In genomic region chr1:37329831-37330230, GRCm38 (mm10) we compare ENCODE assay signal across 16 mouse cellular contexts.
"Had no signal": no experiment of that assay in that cellular context is flagged by ENCODE, and none has a peak within 500 bp of the region (broad histone marks: within the 10 kb centered on the region; RNA-seq: fewer than 3 reads in every experiment).

No protein-coding gene starts in this region.

- DNase-seq: retina, postnatal 1 day; right cerebral cortex, adult 18-20 months; right cerebral cortex, postnatal 14 days; right cerebral cortex, postnatal 25 days; right cerebral cortex, postnatal 4 days; spleen, adult 18-20 months; thymus, adult 18-20 months; thymus, adult 2 months; thymus, postnatal 14 days; thymus, postnatal 25 days; thymus, postnatal 36 days; thymus, postnatal 4 days had no signal

- H3K27ac ChIP-seq: neural tube, embryonic 13.5 days; neural tube, embryonic 15.5 days; stomach, embryonic 15.5 days; stomach, postnatal 0 days had no signal

- H3K4me1 ChIP-seq: stomach, embryonic 15.5 days had no signal

- H3K27me3 ChIP-seq: neural tube, embryonic 13.5 days; neural tube, embryonic 15.5 days; stomach, embryonic 15.5 days had no signal

- H3K4me3 ChIP-seq: neural tube, embryonic 13.5 days; neural tube, embryonic 15.5 days; stomach, embryonic 15.5 days had no signal
